Mouse (Mus musculus) ES-E14 (cell line): ENCODE data around the gene Sbno2. TPM values are rescaled to one million over a fixed set of nuclear protein-coding genes. Genes with fewer than 3 reads are reported as not detected.

ENCODE experiments used
- DNase-seq: peaks from one replicate; pipeline ENCODE4 v3.0.0-alpha.2; 2013; ENCODE audit warnings: low read depth, low spot score
- H3K27ac ChIP-seq: 2 replicates; pipeline ENCODE4 v1.5.1; 2012; ENCODE audit warnings: low read depth, mild to moderate bottlenecking, low read length, moderate library complexity, mixed read lengths; ENCODE audit not compliant: poor library complexity, insufficient read depth, severe bottlenecking
- H3K36me3 ChIP-seq: 2 replicates; pipeline ENCODE4 v1.6.1; 2012; ENCODE audit warnings: mild to moderate bottlenecking, low read length, moderate library complexity, mixed read lengths; ENCODE audit not compliant: control insufficient read depth, poor library complexity, insufficient read depth, severe bottlenecking
- H3K4me1 ChIP-seq, 2 experiments: fragments of 150-350 bp in 1 of 2; sonication (generic) in 1 of 2; 2 replicates each; pipeline ENCODE4 v1.6.1; 2012; ENCODE audit warnings: low read length in 2 of 2, mild to moderate bottlenecking in 1 of 2, mixed read lengths in 1 of 2; ENCODE audit not compliant: control insufficient read depth in 2 of 2, insufficient read depth in 2 of 2, poor library complexity in 1 of 2
- H3K4me3 ChIP-seq, 2 experiments: fragments of 150-350 bp in 1 of 2; sonication (generic) in 1 of 2; 2 replicates each; pipeline ENCODE4 v1.5.1; 2012; ENCODE audit warnings: low read length in 2 of 2, low read depth in 1 of 2, mild to moderate bottlenecking in 1 of 2, mixed read lengths in 1 of 2; ENCODE audit not compliant: insufficient read depth in 1 of 2, poor library complexity in 1 of 2, severe bottlenecking in 1 of 2
- H3K9ac ChIP-seq: 2 replicates; pipeline ENCODE4 v1.6.1; 2012; ENCODE audit warnings: low read depth, mild to moderate bottlenecking, low read length, mixed read lengths; ENCODE audit not compliant: poor library complexity, insufficient read depth, severe bottlenecking
- H3K9me3 ChIP-seq: fragments of 150-350 bp; sonication (generic); 2 replicates; pipeline ENCODE4 v1.6.1; 2012; ENCODE audit warnings: low read depth, mild to moderate bottlenecking, low read length; ENCODE audit not compliant: control insufficient read depth, insufficient read depth
- CHD2 ChIP-seq: IDR thresholded peaks from 2 replicates; pipeline ENCODE4 v1.6.1; 2014; ENCODE audit warnings: mild to moderate bottlenecking, low read depth, low read length, inconsistent platforms
- HCFC1 ChIP-seq: IDR thresholded peaks from 2 replicates; pipeline ENCODE4 v1.6.1; 2012; ENCODE audit warnings: low read length, inconsistent platforms, borderline replicate concordance; ENCODE audit not compliant: insufficient read depth
- MAFK ChIP-seq: IDR thresholded peaks from 2 replicates; pipeline ENCODE4 v1.6.1; 2014; ENCODE audit warnings: mild to moderate bottlenecking, low read depth, low read length, inconsistent platforms; ENCODE audit not compliant: insufficient read depth
- ZC3H11A ChIP-seq: IDR thresholded peaks from 2 replicates; pipeline ENCODE4 v1.6.1; 2012; ENCODE audit warnings: low read depth, mild to moderate bottlenecking, inconsistent platforms, low read length, borderline replicate concordance
- ZNF384 ChIP-seq: IDR thresholded peaks from 2 replicates; pipeline ENCODE4 v1.6.1; 2012; ENCODE audit warnings: low read depth, low read length, inconsistent platforms
- in situ Hi-C, 2 experiments: fragments of 600-800 bp; cut with MboI; formaldehyde crosslinking; loops; one replicate each; pipeline ENCODE4 v1.15.1; 2025; ENCODE audit warnings: low sequenced_read_pairs in 2 of 2, inconsistent platforms in 1 of 2; ENCODE audit not compliant: unreplicated experiment in 2 of 2
- total RNA-seq: library from RNA; depleted of rRNA; stranded (reverse); fragments of 300-350 nt; gene quantifications from 2 replicates; pipeline ENCODE4 v1.2.3, GENCODE M21; 2012

The Sbno2 gene
- total RNA-seq, 1 experiment, result 36.6 TPM

- in situ Hi-C loops, result no loop called here
- peak overlapping the region; percentile 20; the same call in 1 of the 2 replicates for H3K27ac ChIP-seq
- H3K36me3 ChIP-seq, result peaks cover 23% of the 10 kb centered on the region; the same call in 1 of the 2 replicates
- H3K9me3 ChIP-seq, result no peaks in the 10 kb centered on the region
- DNase-seq, result no peak
- no peak overlapping the region for H3K9ac ChIP-seq
- peaks cover 6 to 33% of the 10 kb centered on the region in 2 experiments; a peak in 3 of 4 replicates for H3K4me1 ChIP-seq
- TF ChIP-seq CHD2 (no peak), MAFK (no peak), ZC3H11A (no peak), HCFC1 (no peak), ZNF384 (no peak)
- no peak overlapping the region for H3K4me3 ChIP-seq
Observed at GRCm38 (mm10) chr10:80075924-80076323, 29.4 kb downstream of the Sbno2 start.

- Histone ChIP-seq H3K27ac (peak overlapping the region; percentile 44; the same call in 1 of the 2 replicates), H3K4me3 (peak overlapping the region; percentile 54 to 65; a peak in 3 of 4 replicates), H3K36me3 (peaks cover 16% of the 10 kb centered on the region; the same call in 1 of the 2 replicates), H3K9ac (peak overlapping the region; percentile 69), H3K9me3 (no peaks in the 10 kb centered on the region), H3K4me1 (peaks cover 6 to 30% of the 10 kb centered on the region in 2 experiments; a peak in 3 of 4 replicates)
- DNase-seq, result peak; percentile 56
- TF ChIP-seq MAFK (no peak), ZNF384 (no peak), ZC3H11A (no peak), CHD2 (no peak), HCFC1 (no peak)
- in situ Hi-C loops, result no loop called here
Observed at GRCm38 (mm10) chr10:80074813-80075601, 30.4 kb downstream of the Sbno2 start.

GRCm38 (mm10) chr10:80072623-80073489 lies 32.5 kb downstream of the Sbno2 start:
- Histone ChIP-seq H3K4me1 (peaks cover 6 to 24% of the 10 kb centered on the region in 2 experiments; a peak in 3 of 4 replicates), H3K9ac (no peak overlapping the region), H3K4me3 (no peak overlapping the region), H3K36me3 (peaks cover 16% of the 10 kb centered on the region; the same call in 1 of the 2 replicates), H3K27ac (no peak overlapping the region), H3K9me3 (no peaks in the 10 kb centered on the region)
- in situ Hi-C loops, result no loop called here
- no peak for DNase-seq
- TF ChIP-seq MAFK (no peak), CHD2 (no peak), ZNF384 (no peak), HCFC1 (no peak), ZC3H11A (no peak)

GRCm38 (mm10) chr10:80071516-80071900 lies 33.9 kb downstream of the Sbno2 start:
- TF ChIP-seq ZC3H11A (no peak), MAFK (no peak), ZNF384 (no peak), CHD2 (no peak), HCFC1 (no peak)
- DNase-seq, result no peak
- no peaks in the 10 kb centered on the region for H3K9me3 ChIP-seq
- no peak overlapping the region for H3K4me3 ChIP-seq
- in situ Hi-C loops, result no loop called here
- no peak overlapping the region for H3K9ac ChIP-seq
- peaks cover 19% of the 10 kb centered on the region; the same call in 1 of the 2 replicates for H3K36me3 ChIP-seq
- peaks cover 6 to 24% of the 10 kb centered on the region in 2 experiments; a peak in 3 of 4 replicates for H3K4me1 ChIP-seq
- no peak overlapping the region for H3K27ac ChIP-seq
